Mouse (Mus musculus) testis, postnatal 10 days (tissue): Measurements from ENCODE around the gene Hsd3b4.
"Not testable (repeated sequence)": the region's sequence is repeated elsewhere in the genome, so short reads cannot be mapped to it uniquely, and the experiment has no call there.

Source experiments
- DNase-seq: peaks from one replicate; pipeline ENCODE4 v3.0.0; 2021; ENCODE audit warnings: low spot score

The Hsd3b4 gene

DNA sequence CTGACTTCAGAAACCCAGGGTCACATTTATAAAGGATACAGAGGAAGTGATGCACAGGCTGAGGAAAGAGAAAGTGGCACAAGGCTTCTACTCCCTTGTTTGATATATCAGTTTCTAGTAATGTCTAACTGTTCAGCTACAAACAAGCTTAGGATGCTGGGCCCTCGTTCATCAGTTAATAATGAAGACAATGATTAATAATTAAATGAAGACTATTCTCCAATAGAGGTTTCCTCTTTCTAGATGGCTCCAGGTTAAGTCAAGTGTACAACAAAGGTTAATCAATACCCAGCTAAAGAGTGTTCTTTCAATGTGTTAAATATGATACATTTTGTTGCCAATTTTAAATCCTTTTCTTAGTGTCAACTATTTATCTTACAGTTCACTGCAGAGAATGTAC is at the start of gene Hsd3b4:
Gene Hsd3b4, minus strand, starts transcription at position 101 of the 400 bp plus-strand sequence.
- not testable (repeated sequence) for DNase-seq

GRCm38 (mm10) chr3:98550832-98551231 is 40.5 kb upstream of the Hsd3b4 start:
- not testable (repeated sequence) for DNase-seq

GRCm38 (mm10) chr3:98550215-98550614 is 39.9 kb upstream of the Hsd3b4 start:
- not testable (repeated sequence) for DNase-seq

DNA sequence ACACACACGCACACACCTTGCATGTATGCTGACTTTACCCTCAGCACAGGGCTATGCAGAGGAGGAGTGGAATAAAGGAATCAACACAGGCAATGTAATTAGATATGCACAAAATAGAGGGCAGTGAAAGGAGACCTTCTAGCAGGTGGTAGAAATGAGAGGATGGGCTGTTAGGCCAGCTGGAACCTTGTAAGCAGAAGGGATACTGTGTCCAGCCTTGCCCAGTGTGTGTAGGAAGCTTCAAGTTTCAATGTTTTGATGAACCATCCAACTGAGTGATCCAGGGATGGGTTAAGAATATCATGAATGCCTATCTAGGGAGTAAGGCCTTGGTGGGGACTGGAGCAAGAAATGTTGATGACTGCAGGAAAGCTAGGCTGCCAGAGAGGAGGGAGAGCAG is 38.2 kb upstream of the Hsd3b4 start:
- not testable (repeated sequence) for DNase-seq

- not testable (repeated sequence) for DNase-seq
Measured at GRCm38 (mm10) chr3:98547641-98548040, 37.3 kb upstream of the Hsd3b4 start.

DNA sequence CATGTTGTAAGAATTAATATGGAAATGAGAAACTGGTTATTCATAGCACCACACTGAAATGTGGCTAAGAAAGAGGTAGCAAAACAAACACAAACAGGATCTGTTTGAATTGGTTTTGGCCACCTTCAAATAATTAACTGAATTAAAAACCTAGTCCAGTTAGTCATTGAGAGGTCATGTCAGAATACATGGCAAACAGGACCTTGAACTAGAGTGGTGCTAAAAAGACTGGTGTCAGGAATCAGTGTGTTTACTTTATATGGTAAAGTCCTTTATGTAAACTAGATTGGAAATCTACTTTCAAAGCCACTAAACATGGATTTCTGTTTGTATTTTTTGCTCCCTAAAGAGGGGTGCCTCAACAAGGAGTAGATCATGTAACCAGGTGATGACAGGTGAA is 14.7 kb upstream of the Hsd3b4 start:
- DNase-seq, result not testable (repeated sequence)

DNA sequence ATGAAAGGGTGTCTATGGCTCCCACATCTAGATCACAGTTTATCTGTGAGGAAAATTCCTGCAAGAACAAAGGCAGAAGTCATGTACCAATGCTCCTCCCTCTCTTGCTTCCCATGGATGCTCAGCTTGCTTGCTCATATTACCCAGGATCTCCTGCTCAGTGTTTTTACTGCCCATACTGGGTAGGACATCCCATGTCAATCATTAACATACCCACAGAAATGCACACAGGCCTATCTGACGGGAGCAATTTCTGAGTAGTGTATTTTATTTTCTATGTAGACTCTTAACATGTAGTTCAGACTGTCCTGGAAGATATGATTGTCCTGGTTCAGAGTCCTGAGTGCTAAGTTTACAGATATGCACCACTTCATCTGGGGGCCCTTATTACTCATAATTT is 14.2 kb upstream of the Hsd3b4 start:
- DNase-seq, result not testable (repeated sequence)

- DNase-seq, result not testable (repeated sequence)
Measured at GRCm38 (mm10) chr3:98522779-98523178, 12.5 kb upstream of the Hsd3b4 start.

- DNase-seq, result not testable (repeated sequence)
Measured at GRCm38 (mm10) chr3:98507229-98507628, 3.1 kb downstream of the Hsd3b4 start.

GRCm38 (mm10) chr3:98497401-98497800 is 12.9 kb downstream of the Hsd3b4 start:
- not testable (repeated sequence) for DNase-seq

DNA sequence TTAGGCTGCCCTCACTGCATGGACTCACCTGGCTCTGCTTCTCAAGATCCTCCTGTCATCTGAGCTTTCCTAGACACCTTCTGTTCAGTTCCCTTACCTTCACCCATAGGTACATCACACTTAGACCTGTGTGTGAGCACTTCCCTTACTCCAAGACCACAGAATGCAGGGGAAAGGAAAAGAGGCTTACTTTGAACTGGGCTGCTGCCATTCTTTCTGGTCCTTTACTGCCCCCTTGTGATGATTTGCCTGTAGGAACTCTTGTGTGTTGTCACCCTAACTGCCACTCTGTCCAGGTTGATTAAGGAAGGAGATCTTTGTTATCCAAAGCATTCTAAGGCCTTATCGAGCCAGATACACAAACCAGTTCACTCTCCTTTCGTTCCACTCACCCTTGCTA is 13.6 kb downstream of the Hsd3b4 start:
- not testable (repeated sequence) for DNase-seq

- not testable (repeated sequence) for DNase-seq
Measured at GRCm38 (mm10) chr3:98495055-98495454, 15.3 kb downstream of the Hsd3b4 start.

- DNase-seq, result not testable (repeated sequence)
Measured at GRCm38 (mm10) chr3:98494184-98494583, 16.1 kb downstream of the Hsd3b4 start.

DNA sequence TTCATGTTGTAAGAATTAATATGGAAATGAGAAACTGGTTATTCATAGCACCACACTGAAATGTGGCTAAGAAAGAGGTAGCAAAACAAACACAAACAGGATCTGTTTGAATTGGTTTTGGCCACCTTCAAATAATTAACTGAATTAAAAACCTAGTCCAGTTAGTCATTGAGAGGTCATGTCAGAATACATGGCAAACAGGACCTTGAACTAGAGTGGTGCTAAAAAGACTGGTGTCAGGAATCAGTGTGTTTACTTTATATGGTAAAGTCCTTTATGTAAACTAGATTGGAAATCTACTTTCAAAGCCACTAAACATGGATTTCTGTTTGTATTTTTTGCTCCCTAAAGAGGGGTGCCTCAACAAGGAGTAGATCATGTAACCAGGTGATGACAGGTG is 38.8 kb downstream of the Hsd3b4 start:
- not testable (repeated sequence) for DNase-seq

- not testable (repeated sequence) for DNase-seq
Measured at GRCm38 (mm10) chr3:98471057-98471456, 39.3 kb downstream of the Hsd3b4 start.

GRCm38 (mm10) chr3:98469323-98469722 is 41.0 kb downstream of the Hsd3b4 start:
- not testable (repeated sequence) for DNase-seq

DNA sequence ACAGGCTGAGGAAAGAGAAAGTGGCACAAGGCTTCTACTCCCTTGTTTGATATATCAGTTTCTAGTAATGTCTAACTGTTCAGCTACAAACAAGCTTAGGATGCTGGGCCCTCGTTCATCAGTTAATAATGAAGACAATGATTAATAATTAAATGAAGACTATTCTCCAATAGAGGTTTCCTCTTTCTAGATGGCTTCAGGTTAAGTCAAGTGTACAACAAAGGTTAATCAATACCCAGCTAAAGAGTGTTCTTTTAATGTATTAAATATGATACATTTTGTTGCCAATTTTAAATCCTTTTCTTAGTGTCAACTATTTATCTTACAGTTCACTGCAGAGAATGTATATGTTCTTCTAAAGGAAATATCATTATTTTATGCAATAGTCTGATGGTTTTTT is 53.3 kb downstream of the Hsd3b4 start, which contains the start of gene Gm4450:
Gene Gm4450, minus strand, starts transcription at position 101 of the 400 bp plus-strand sequence.
- DNase-seq, result not testable (repeated sequence)

- not testable (repeated sequence) for DNase-seq
Measured at GRCm38 (mm10) chr3:98453786-98454185, 56.5 kb downstream of the Hsd3b4 start.
